Mouse (Mus musculus) gastrocnemius, postnatal 25 days (tissue): ENCODE results near the gene Agr3. TPM values are rescaled to one million over a fixed set of nuclear protein-coding genes. Genes with fewer than 3 reads are reported as not detected.

ENCODE experiments used
- DNase-seq: peaks from one replicate; pipeline ENCODE4 v3.0.0; 2022
- long read RNA-seq, 2 experiments: library from polyadenylated mRNA; stranded (forward); transcript quantifications; one replicate each; pipeline ENCODE4 v2.0.0; 2021
- total RNA-seq, 2 experiments: library from RNA; stranded (reverse); gene quantifications; 1 replicate in 1 of 2; 2 replicates in 1 of 2; pipeline ENCODE4 v1.2.3; 2021

The Agr3 gene
- not detected for total RNA-seq
- long read RNA-seq, experiment 1 = 0 reads
- long read RNA-seq, experiment 2 = 0 reads

DNA sequence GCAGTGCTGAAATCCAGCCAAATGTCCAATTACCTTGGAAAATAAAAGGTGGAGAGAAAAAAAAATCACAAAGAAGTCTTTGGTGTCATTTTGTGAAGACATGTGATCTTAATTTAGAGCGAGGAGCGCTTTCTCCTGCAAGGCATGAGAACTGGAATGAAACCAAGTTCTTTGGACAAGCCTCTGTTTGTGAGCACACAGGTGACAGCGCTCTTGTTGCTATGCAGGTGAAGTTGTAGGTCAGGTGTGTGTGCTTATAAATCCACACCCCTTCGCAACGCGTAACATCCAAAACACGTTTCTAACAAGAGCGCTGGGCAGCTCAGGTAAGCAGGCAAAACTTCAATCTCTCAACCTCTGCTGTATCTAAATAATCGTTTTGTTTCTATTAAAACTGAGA, at the start of gene Agr3:
TSS of gene Agr3 (plus strand) at position 219 of the 400 bp plus-strand sequence.
- DNase-seq = no peak

DNA sequence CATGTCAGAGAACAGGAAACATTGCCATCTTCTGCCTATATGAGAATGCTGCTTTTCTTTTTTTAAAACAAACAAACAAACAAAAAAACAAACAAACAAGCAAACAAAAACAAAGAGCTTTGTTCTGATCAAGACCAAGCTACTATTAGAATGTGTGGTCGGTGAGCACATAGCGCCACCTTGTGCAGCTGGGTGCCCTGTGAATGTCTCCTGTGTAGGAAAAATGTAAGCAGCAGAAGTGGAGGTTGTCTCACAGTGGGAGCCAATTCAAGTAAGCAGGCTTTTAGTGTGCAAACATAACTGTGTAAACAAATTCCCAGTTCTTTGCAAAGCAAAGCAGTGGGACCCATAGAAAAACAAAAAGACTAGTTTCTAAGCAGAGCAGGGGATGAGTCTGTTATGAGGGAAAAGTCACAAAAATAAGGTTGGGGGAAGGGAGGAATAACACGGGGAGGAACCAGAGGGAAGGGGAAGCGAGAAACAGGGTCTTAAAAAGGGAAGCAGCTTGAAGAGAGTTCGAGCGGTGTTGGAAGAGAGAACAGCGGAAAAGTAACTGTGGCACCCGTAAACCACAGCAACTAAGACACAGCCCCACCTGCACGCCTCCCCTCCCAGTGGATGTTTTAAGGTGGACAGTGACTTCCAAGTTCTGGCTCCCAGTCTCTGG, 40.4 kb upstream of the Agr3 start:
- no peak for DNase-seq

DNA sequence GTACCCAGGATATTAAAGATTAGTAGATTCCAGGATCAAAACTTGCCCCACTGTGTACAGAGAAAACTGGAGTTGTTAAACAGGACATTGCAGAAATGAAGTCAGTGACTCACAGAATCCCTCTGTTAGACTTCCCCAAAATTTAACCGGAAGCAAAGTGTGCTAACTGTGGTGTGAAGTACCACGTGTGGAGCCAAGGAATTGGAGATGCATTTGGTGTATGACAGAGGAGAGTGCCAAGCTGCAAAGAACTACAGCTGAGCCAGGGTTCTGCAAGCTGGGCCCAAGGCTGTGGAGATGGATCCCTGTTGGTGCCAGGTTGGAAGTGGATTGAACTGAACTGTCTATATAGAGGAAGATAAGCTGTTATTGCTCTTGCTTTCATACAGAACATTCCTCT, 36.0 kb upstream of the Agr3 start:
- no peak for DNase-seq

DNA sequence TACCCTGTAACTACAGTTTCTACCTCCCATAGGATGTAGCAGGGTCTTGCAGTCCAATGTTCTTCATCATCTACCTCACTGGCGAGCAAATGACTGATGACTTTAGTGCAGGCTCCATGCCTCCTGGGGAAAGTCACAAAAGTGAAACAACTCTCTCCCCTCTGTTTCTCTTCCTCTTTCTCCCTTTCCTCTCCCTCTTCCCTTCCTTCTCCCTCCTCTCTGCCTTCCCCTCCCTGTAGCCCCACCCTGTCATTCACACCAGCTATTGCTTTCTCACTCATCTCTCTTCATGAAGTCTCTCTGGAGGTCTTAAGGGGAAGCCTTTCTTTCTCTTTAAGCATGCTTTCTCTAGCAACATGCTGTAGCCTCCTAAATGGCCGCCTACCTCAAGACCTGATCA, 34.7 kb upstream of the Agr3 start:
- no peak for DNase-seq

DNA sequence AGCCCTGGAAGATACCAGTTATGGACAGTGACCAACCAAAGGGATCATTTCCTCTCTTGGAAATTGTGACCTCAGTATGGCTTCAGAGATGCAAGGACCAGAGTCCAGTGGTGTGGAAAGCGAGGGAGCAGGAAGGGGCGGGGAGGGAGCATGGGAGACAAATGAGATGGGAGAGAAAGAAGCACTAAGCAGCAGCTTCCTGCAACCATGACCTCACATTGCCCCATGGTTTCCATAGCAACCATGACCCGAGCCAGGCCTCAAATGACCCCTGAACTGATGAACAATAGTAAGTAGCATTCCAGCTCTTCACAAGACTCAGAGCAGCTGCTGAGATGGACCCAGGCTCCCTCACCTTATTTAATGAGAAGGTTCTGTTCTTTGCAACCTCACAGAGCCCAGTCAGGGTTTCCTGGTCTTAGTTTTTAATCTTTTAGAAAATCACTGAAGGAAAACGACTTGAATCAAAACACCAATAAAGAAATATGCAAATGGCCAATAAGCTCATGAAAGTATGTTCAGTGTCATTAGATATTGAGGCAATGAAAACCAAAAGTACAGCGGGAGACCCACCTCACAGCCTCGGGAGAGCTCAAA, 31.0 kb upstream of the Agr3 start:
- DNase-seq = no peak

DNA sequence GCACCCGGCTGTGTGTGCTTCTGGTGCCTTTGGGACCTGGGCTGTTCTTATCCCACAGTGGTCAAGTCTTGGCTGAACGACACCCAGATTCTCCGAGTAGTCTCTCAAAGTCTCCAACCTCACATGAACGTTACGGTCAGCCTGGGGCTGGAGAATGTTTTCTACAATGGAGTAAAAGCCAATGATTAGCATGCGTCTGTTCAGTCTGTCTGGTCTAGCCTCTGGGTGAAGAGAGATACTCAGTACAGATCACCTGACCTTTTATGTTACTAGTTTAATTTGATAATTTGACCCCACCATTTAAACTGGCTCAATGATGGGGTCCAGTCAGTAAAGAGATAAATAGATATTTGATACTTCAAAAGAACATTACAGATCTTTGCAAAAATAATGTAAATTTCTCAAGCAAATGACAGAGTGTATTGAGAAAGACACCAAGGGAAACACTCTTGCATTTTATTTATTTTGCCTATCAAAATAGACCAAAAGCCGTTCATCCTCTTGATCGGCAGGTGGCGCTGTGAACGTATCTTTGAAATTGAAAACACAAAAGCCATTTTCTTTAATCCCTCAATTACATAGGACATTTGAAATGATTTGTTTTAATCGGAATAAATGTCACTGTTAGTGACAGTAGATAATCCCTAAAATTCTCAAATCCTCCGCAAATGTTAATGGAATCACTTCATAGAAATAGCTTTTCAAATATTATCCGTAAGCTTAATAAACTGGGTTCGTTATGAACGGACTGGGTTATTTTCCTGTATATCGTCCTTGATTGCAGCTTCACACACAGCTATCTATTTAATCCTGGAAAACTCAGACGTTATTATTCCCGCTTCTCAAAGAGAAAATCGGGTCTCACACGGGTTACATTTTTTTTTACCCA, 29.3 kb upstream of the Agr3 start:
- no peak for DNase-seq

DNA sequence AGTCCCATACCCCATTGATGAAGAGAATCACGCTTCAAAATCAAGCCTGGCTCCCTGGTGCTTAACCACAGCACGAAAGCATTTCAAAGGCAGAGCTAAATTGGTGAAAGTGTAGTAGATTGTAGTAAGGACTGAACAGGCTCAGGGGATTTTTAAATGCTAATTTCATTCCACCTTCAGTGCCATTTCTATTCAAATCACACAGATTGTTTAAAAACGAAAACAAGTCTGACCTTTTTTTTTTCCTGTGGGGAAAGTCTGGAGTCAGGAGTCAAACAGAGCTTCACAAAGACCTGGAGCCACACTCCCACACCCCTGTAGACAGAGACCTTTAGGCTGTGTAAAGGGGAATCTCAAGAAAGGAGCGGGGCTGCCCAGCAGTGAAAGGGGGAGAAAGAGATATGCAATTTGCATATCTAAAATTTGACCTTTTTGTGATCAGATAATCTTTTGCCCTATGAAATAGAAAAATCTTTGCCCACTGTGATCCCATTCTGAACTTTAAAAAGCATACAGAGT, 28.6 kb upstream of the Agr3 start:
- no peak for DNase-seq

GRCm38 (mm10) chr12:35910632-35911031, 14.8 kb upstream of the Agr3 start:
- DNase-seq = no peak

GRCm38 (mm10) chr12:35915813-35916212, 9.6 kb upstream of the Agr3 start:
- DNase-seq = no peak

GRCm38 (mm10) chr12:35916467-35916866, 9.0 kb upstream of the Agr3 start:
- DNase-seq = no peak

GRCm38 (mm10) chr12:35918031-35918430, 7.4 kb upstream of the Agr3 start:
- no peak for DNase-seq

DNA sequence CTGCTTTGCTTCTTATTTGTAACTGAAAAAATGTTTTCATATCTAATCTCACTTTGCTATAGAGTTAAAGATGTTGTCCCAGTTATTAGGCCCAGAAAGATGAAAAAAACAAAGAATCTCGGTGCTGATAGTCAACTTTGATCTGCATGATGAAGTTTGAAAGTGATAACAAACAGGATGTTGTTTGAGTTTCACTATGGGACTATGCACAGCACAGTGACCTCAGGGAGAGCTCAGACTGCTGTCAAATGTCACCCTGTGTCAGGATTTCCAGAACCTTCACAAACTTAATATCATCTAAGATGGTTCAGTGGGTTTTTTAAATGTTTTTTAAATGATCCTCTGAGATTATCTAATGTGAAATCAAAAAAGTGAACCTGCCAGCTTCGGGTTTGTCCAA, 2.4 kb downstream of the Agr3 start:
- no peak for DNase-seq

GRCm38 (mm10) chr12:35932816-35933215, 7.4 kb downstream of the Agr3 start:
- no peak for DNase-seq

DNA sequence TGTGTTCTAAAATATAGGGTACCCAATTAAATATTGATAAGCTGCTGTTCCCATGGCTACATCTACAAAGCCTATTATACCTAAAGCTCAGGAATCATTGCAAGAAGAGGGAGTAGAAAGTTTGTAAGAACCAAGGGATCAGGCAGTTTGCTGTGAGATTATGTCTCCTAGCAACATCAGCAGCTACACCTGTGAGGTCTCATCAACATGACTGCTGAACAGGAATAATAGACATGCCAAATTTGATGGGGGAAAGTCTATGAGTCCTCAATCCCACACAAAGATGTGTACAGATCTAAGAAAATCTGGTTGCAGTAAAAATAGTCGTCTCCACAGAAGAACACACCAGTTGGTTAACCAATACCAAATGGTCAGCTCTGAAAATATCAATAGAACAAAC, 26.3 kb downstream of the Agr3 start:
- no peak for DNase-seq

GRCm38 (mm10) chr12:35957235-35957634, 31.8 kb downstream of the Agr3 start:
- no peak for DNase-seq

GRCm38 (mm10) chr12:35966098-35966767, 40.8 kb downstream of the Agr3 start:
- DNase-seq = no peak

- no peak for DNase-seq
These were observed 41.3 kb downstream of the Agr3 start for GRCm38 (mm10) chr12:35966768-35967141.

GRCm38 (mm10) chr12:35975898-35976297, 50.5 kb downstream of the Agr3 start:
- DNase-seq = no peak

- DNase-seq = no peak
These were observed 52.3 kb downstream of the Agr3 start for GRCm38 (mm10) chr12:35977633-35978246.

GRCm38 (mm10) chr12:35979625-35980024, 54.2 kb downstream of the Agr3 start:
- DNase-seq = no peak

GRCm38 (mm10) chr12:35981732-35982360, 56.4 kb downstream of the Agr3 start:
- DNase-seq = no peak
